Mouse (Mus musculus): ENCODE results near the gene Saxo1.

Saxo1 gene

GRCm38 (mm10) chr4:86408421-86408820 is 149.7 kb downstream of the Saxo1 start:
- no peak for TF ChIP-seq GATA4 (IDR thresholded peaks at IDR 0.05; ENCODE audit: insufficient replicate concordance, low read length)

- no peak for TF ChIP-seq GATA4 (IDR thresholded peaks at IDR 0.05; ENCODE audit: insufficient replicate concordance, low read length)
Measured at GRCm38 (mm10) chr4:86407200-86407527, 151.0 kb downstream of the Saxo1 start.

- no peak for TF ChIP-seq GATA4 (IDR thresholded peaks at IDR 0.05; ENCODE audit: insufficient replicate concordance, low read length)
Measured at GRCm38 (mm10) chr4:86406501-86407199, 151.5 kb downstream of the Saxo1 start.

- no peak for TF ChIP-seq GATA4 (IDR thresholded peaks at IDR 0.05; ENCODE audit: insufficient replicate concordance, low read length)
Measured at GRCm38 (mm10) chr4:86401116-86401515, 157.0 kb downstream of the Saxo1 start.

GRCm38 (mm10) chr4:86397470-86397869 is 160.7 kb downstream of the Saxo1 start:
- no peak for TF ChIP-seq GATA4 (IDR thresholded peaks at IDR 0.05; ENCODE audit: insufficient replicate concordance, low read length)

GRCm38 (mm10) chr4:86396672-86397288 is 161.3 kb downstream of the Saxo1 start:
- TF ChIP-seq GATA4 (IDR thresholded peaks at IDR 0.05; ENCODE audit: insufficient replicate concordance, low read length): no peak

- TF ChIP-seq GATA4 (IDR thresholded peaks at IDR 0.05; ENCODE audit: insufficient replicate concordance, low read length): no peak
Measured at GRCm38 (mm10) chr4:86395636-86396035, 162.5 kb downstream of the Saxo1 start.

Data from liver, adult (tissue).